17 mouse cellular contexts compared by ENCODE assay signal in genomic region chr3:32492097-32493090, GRCm38 (mm10). TPM values are rescaled to one million over a fixed set of nuclear protein-coding genes. Genes with fewer than 3 reads are reported as not detected.
"Had no signal": no experiment of that assay in that cellular context is flagged by ENCODE, and none has a peak within 500 bp of the region (broad histone marks: within the 10 kb centered on the region; RNA-seq: fewer than 3 reads in every experiment).

Kcnmb3 (minus strand) TSS chr3:32492231.

- H3K4me3 ChIP-seq: intestine, embryonic 15.5 days; layer of hippocampus, adult 2 months; liver, embryonic 13.5 days; lung, embryonic 15.5 days; megakaryocyte, embryonic 14.5 days; midbrain, embryonic 12.5 days had no signal

- H3K36me3 ChIP-seq: intestine, embryonic 15.5 days; liver, embryonic 13.5 days; lung, embryonic 15.5 days; midbrain, embryonic 12.5 days had no signal

- DNase-seq: kidney, postnatal 4 days; liver, embryonic 13.5 days; liver, postnatal 0 days; lung, postnatal 14 days; right cerebral cortex, adult 18-20 months; right cerebral cortex, postnatal 25 days; thymus, postnatal 4 days had no signal

- H3K4me1 ChIP-seq: intestine, embryonic 15.5 days; liver, embryonic 13.5 days; lung, embryonic 15.5 days; megakaryocyte, embryonic 14.5 days had no signal

- ATAC-seq: intestine, embryonic 15.5 days; liver, postnatal 0 days had no signal

- H3K9me3 ChIP-seq: intestine, embryonic 15.5 days; liver, embryonic 13.5 days; lung, embryonic 15.5 days; megakaryocyte, embryonic 14.5 days; midbrain, embryonic 12.5 days had no signal

- H3K9ac ChIP-seq: intestine, embryonic 15.5 days; liver, embryonic 13.5 days; liver, postnatal 0 days; lung, embryonic 15.5 days; midbrain, embryonic 12.5 days had no signal

- H3K27me3 ChIP-seq: intestine, embryonic 15.5 days; liver, embryonic 13.5 days; lung, embryonic 15.5 days had no signal

- H3K4me2 ChIP-seq: intestine, embryonic 15.5 days; liver, embryonic 13.5 days; lung, embryonic 15.5 days; midbrain, embryonic 12.5 days had no signal

- H3K27ac ChIP-seq: intestine, embryonic 15.5 days; layer of hippocampus, adult 2 months; liver, embryonic 13.5 days; lung, embryonic 15.5 days; macrophage; midbrain, embryonic 12.5 days; stomach, postnatal 0 days had no signal

RNA-seq across cellular contexts. Expression of gene Kcnmb3, which starts in this region (rescaled TPM):
- total RNA-seq: midbrain, postnatal 0 days had no signal
- polyA plus RNA-seq: intestine, embryonic 15.5 days; limb, embryonic 14.5 days; liver, embryonic 13.5 days; liver, postnatal 0 days; lung, embryonic 15.5 days; macrophage; small intestine, adult 2 months had no signal
